Mouse (Mus musculus) lung, adult 18-20 months (tissue): ENCODE measurements around the gene Ccdc163.
"Not testable (repeated sequence)": the region's sequence is repeated elsewhere in the genome, so short reads cannot be mapped to it uniquely, and the experiment has no call there.

Experiments
- DNase-seq, 2 experiments: peaks; one replicate each; pipeline ENCODE4 v3.0.0; 2022; ENCODE audit warnings: mixed read lengths in 2 of 2

The Ccdc163 gene

GRCm38 (mm10) chr4:116708201-116708764 lies at the start of gene Ccdc163, which contains the start of gene Mmachc:
TSS of gene Ccdc163 (plus strand) at chr4:116708509.
TSS of gene Mmachc (minus strand) at chr4:116708406.
- DNase-seq: peak; percentile 96 to 97

- DNase-seq: peak in 1 of 2 experiments; percentile 56
These were observed 48.8 kb upstream of the Ccdc163 start for GRCm38 (mm10) chr4:116659474-116659873.

- not testable (repeated sequence) for DNase-seq
These were observed 48.4 kb upstream of the Ccdc163 start for GRCm38 (mm10) chr4:116659916-116660315.

GRCm38 (mm10) chr4:116660829-116661228 lies 47.5 kb upstream of the Ccdc163 start:
- DNase-seq: no peak

DNA sequence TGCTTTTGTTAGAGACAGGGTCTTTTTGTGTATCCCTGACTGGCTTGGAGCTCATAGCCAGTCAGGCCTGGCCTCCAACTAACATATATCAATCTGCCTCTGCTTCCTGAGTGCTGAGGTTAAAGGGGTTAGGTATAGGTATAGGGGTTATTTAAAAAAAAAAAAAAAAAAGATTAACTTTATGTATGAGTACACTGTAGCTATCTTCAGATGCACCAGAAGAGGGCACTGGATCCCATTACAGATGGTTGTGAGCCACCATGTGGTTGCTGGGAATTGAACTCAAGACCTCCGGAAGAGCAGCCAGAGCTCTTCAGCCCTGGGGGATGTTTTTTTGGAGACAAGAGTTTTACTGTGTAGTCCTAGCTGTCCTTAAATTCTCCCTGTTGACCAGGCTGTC lies 46.3 kb upstream of the Ccdc163 start:
- no peak for DNase-seq

DNA sequence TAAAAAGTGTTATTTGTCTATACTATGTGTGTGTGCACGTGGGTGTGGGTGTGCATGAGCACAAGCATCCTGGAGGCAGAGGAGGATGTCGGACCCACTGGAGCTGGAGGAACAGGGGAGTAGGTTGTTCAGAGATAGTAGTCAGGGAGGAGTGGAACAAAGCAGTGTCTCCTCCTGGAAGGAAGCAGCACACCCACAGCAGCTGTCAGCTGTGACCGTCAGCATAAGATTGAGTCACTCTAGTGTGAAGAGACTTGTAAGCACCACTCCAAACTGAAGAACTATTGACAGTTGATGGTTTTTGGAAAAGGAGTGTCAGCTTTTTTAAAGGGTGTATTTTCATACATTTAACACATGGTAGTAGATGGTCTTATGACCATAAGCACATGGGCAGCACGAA lies 41.7 kb upstream of the Ccdc163 start:
- no peak for DNase-seq

DNA sequence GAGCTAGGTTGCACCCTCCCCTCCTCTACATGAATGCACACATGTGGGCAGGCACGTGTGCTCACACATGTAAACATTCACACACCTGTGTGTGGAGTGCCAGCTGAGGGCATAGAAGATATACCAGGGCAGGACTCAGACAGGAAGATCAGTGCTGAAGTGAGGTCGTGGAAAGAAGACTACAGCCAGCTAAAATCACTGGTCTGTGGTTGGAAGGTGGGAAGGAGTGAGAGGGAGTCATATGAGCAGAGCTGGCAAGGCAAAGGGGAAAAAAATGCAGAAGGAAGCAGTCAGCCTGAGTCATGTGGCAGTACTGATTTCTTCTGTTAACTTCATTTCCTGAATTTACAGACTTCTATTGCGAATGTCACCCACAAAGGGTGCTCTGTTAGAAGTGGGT lies 40.2 kb upstream of the Ccdc163 start:
- DNase-seq: peak; percentile 25 to 39

DNA sequence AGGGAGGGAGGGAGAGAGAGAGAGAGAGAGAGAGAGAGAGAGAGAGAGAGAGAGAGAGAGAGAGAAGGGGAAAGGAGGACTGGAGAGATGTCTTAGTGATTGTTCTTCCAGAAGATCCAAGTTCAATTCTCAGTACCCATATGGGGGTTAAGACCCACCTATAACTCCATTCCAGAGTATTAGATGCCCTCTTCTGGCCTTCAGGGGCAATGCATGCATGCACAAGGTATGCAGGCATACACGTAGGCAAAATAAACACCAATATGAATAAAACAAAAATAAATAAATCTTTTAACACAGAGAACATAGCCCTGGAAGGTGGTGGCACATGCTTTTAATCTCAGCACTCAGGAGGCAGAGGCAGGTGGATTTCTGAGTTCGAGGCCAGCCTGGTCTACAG lies 39.0 kb upstream of the Ccdc163 start:
- no peak for DNase-seq

DNA sequence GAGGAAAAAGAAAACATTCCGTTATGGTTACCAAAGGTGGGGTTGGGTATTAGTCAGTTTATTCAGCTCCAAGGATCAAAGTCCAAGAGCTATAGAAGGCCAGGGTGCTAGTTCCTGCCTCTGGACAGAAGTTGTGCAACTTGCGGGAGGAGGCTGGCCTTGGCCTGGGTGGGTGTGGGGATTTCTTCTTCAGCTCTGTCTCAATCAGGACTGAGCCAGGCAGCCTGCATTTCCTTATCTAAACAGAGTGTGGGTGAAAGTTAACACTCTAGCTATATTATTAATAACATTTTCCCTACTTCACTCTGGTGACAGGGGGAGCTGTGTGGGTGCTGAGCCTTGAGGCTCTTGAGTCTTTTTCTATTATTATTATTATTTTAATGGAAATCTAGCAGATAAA lies 35.5 kb upstream of the Ccdc163 start:
- peak; percentile 80 to 85 for DNase-seq

DNA sequence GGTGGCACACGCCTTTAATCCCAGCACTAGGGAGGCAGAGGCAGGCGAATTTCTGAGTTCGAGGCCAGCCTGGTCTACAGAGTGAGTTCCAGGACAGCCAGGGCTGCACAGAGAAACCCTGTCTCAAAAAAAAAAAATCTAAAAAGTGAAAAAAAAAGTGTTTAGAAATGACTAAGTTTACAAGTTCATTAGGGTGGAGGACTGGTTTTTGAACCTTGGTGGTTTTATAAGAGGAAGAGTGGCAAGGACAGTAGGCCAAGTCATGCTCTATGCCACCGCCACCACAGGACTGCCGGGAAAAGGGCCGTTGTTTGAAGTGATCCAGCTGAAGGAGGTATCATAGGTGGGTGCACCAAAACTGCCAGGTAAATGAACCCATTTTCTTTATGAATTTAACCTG lies 33.5 kb upstream of the Ccdc163 start:
- not testable (repeated sequence) for DNase-seq

- no peak for DNase-seq
These were observed 32.3 kb upstream of the Ccdc163 start for GRCm38 (mm10) chr4:116676027-116676426.

- DNase-seq: no peak
These were observed 30.5 kb upstream of the Ccdc163 start for GRCm38 (mm10) chr4:116677808-116678207.

- DNase-seq: no peak
These were observed 29.2 kb upstream of the Ccdc163 start for GRCm38 (mm10) chr4:116679141-116679540.

GRCm38 (mm10) chr4:116680521-116680920 lies 27.8 kb upstream of the Ccdc163 start:
- not testable (repeated sequence) for DNase-seq

DNA sequence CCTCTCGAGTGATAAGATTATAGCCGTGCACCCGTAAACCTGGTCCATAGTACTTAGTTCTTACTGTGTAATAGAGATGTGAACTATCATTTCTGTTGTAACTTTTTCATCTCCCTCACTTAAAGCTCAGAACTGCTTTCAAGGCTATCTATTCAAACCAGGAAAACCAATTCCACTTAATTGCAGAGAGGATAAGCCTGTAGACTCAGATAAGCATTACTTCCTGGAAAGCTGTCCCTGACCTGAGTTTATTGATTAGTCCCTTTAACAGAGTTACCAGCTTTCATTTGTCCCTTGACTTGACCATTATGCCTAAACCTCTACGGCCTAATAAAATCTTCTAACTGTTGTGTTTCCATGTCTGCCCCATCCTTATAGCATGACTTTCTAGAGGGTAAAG lies 24.4 kb upstream of the Ccdc163 start:
- no peak for DNase-seq

DNA sequence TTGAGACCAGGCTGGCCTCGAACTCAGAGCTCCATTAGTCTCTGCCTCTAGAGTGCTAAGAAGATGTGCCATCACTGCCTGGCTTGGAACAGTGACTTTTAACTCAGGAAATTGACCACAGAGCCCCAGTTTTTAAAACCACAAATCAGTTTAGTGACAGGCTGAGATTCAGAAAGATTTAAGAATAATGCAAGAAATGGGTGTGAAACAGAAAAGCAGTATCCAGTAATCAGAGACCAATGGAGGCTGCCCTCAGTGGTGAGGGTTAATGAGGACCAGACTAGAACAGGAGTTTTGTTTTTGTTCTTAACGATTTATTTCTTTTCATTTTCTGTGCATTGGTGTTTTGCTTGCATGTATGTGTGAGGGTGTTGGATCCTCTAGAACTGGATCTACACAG lies 23.6 kb upstream of the Ccdc163 start:
- no peak for DNase-seq

- peak; percentile 94 to 96 for DNase-seq
These were observed 22.8 kb upstream of the Ccdc163 start, which contains the start of gene Prdx1 for GRCm38 (mm10) chr4:116685402-116686061. TSS of gene Prdx1 (plus strand) at chr4:116685544.

DNA sequence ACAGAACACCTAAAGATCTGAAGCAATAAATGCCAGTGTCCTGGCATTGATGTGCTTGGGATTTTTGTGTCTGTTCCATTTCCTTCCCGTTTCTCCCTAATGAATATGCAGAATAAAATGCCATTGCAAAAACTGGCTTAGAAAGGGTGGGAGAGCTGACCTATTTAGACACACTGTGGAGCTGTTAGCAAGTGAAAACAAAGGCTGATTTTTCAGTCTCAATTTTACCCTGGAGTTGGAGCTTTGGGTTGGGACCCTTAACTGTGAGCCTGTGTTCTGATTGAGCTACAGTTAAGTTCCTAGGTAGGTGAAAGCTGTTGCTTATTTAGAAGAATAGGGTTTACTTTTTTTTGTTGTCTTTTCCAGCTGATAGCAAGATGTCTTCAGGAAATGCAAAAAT lies 21.3 kb upstream of the Ccdc163 start:
- no peak for DNase-seq

DNA sequence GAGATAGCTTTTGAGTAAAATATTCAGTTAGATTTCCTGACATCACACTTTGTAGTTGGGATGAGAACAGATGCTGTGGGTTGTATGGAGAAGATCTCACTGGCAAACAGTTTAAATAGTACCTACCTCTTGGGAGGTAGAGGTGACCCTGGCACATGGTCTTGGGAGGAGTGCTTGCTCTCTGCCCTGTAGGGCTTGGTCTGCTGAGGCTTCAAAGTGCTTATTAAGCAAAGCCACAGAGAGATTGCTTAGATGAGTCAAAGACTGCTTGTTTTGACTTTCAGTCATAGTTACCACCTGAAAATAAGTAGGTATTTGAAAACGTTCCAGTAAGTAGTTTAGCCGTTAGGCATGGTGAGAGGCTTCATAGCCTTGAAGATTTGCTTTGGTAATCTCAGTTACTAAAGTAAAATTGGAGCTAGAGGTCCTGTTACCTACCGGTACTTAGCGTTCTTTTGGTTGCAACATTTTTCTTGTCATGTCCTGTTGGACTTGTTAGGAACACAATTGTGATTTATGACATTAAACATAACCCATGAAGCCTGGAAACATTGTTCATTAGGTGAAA lies 18.9 kb upstream of the Ccdc163 start:
- no peak for DNase-seq

GRCm38 (mm10) chr4:116692146-116692545 lies 16.2 kb upstream of the Ccdc163 start:
- no peak for DNase-seq

- no peak for DNase-seq
These were observed 14.5 kb upstream of the Ccdc163 start for GRCm38 (mm10) chr4:116693785-116694184.

GRCm38 (mm10) chr4:116698693-116699342 lies 9.5 kb upstream of the Ccdc163 start:
- no peak for DNase-seq

DNA sequence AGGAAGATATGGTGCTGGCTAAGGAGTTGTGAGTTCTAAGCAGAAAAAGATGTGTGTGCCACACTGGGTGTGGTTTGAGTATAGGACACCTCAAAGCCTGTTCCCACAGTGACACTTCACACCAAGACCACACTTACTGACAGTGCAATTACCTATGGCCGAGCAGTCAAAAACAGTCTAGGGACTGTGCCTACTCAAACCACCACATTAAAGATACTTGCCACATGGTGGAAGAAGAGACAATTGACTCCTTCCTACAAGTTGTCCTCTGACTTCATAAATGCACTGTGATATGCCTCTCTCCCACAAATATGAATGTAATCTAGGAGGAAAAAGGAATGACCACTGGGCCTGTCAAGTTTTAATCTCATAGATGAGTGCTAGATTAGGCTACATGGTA lies 7.3 kb upstream of the Ccdc163 start:
- DNase-seq: no peak

DNA sequence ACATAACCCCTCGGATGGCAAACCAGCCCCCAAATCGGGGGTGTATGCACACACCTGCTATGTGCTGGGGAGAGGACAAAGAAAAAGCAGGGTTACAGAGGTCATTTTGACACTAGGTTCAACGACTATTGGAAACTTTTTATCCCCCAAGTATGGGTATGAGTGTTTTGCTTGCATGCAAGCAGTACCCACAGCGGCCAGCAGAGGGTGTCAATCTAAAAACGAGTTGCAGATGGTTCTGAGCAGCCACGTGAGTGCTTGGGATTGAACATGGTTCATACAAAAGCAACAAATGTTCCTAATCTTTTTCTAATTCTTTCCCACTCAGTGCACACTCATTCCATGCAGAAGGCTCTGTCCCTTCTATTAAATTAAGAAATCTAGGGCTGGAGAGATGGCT lies 4.5 kb upstream of the Ccdc163 start:
- peak; percentile 63 to 68 for DNase-seq
